Comparison of ENCODE assay signal across 10 mouse cellular contexts in genomic region chr11:69606491-69606795, GRCm38 (mm10). TPM values are rescaled to one million over a fixed set of nuclear protein-coding genes. Genes with fewer than 3 reads are reported as not detected.
DNase-seq lines count a peak whose midpoint lies in the region; ATAC-seq and TF ChIP-seq lines count a peak whose summit lies in the region.
"Had no signal": no experiment of that assay in that cellular context is flagged by ENCODE, and none has a peak within 500 bp of the region (broad histone marks: within the 10 kb centered on the region; RNA-seq: fewer than 3 reads in every experiment).

No protein-coding gene starts in this region.

- no peaks in the 10 kb centered on the region for H3K9me3 ChIP-seq in heart, embryonic 14.5 days (ENCODE audit: control insufficient read depth, low read length)
- H3K9me3 ChIP-seq in hindbrain, embryonic 12.5 days (replicated peaks): no peaks in the 10 kb centered on the region
- no peaks in the 10 kb centered on the region for H3K9me3 ChIP-seq in midbrain, embryonic 11.5 days (ENCODE audit: control insufficient read depth, low read length)

- TF ChIP-seq POLR2A in bone marrow, adult 2 months (IDR thresholded peaks at IDR 0.05; ENCODE audit: borderline replicate concordance, control insufficient read depth, low read depth, low read length): no peak

- peak overlapping the region; percentile 88 for H3K4me2 ChIP-seq in heart, embryonic 14.5 days (ENCODE audit: low read length)
- peak overlapping the region; percentile 100 for H3K4me2 ChIP-seq in hindbrain, embryonic 12.5 days (replicated peaks)
- peak overlapping the region; percentile 100 for H3K4me2 ChIP-seq in midbrain, embryonic 11.5 days

- H3K27ac ChIP-seq in heart, embryonic 14.5 days (replicated peaks in 1 of 2; ENCODE audit: control insufficient read depth in 1 of 2, insufficient read depth in 1 of 2, low read depth in 2 of 2, low read length in 2 of 2): 0 out of 4 replicates have a peak overlapping the region, but pooled peaks of 1 of the 2 experiments have one; percentile 6
- H3K27ac ChIP-seq in bone marrow, adult 2 months (ENCODE audit: control insufficient read depth, insufficient read depth, low read depth, low read length, poor library complexity): peak overlapping the region; percentile 39; the same call in 1 of the 2 replicates
- 0 out of 2 replicates have a peak overlapping the region, but pooled peaks have one; percentile 23 for H3K27ac ChIP-seq in hindbrain, embryonic 12.5 days
- no peak overlapping the region for H3K27ac ChIP-seq in midbrain, embryonic 11.5 days (ENCODE audit: low read depth, low read length)

- intact Hi-C loops in heart, postnatal 10 days (cut with DNase I): loop anchor here (2.0 kb wide), 1 partner anchor 26 kb away; the partner anchor contains the start of genes Trp53 and Wrap53
- intact Hi-C loops in gastrocnemius, postnatal 36 days (cut with DNase I): no loop called here

- no peak for ATAC-seq in heart, embryonic 14.5 days (ENCODE audit: insufficient number of reproducible peaks, insufficient read depth, low FRiP score, low read depth)
- ATAC-seq in hindbrain, embryonic 12.5 days (ENCODE audit: low FRiP score): no peak
- ATAC-seq in midbrain, embryonic 11.5 days (ENCODE audit: low FRiP score): no peak
- no peak for ATAC-seq in activated CD4-positive, CD25-positive, alpha-beta regulatory T cell, adult 4 months

- H3K9ac ChIP-seq in heart, embryonic 14.5 days (ENCODE audit: low read length): peak overlapping the region; percentile 83
- H3K9ac ChIP-seq in hindbrain, embryonic 12.5 days: peak overlapping the region; percentile 15
- H3K9ac ChIP-seq in midbrain, embryonic 11.5 days (ENCODE audit: low read length): peak overlapping the region; percentile 6; the same call in 1 of the 2 replicates

- H3K4me1 ChIP-seq in heart, embryonic 14.5 days (ENCODE audit: control insufficient read depth in 2 of 2, insufficient read depth in 2 of 2, low read length in 2 of 2): peaks cover 21 to 28% of the 10 kb centered on the region in 2 experiments
- H3K4me1 ChIP-seq in bone marrow, adult 2 months (ENCODE audit: control insufficient read depth, insufficient read depth, low read length): no peaks in the 10 kb centered on the region; the same call in 1 of the 2 replicates
- peaks cover 17% of the 10 kb centered on the region; the same call in 1 of the 2 replicates for H3K4me1 ChIP-seq in hindbrain, embryonic 12.5 days
- peaks cover 10% of the 10 kb centered on the region for H3K4me1 ChIP-seq in midbrain, embryonic 11.5 days (ENCODE audit: control insufficient read depth, insufficient read depth, low read length)

- peak overlapping the region; percentile 38 to 58 for H3K4me3 ChIP-seq in heart, embryonic 14.5 days (ENCODE audit: control insufficient read depth in 1 of 2, insufficient read depth in 1 of 2, low read depth in 1 of 2, low read length in 2 of 2)
- H3K4me3 ChIP-seq in bone marrow, adult 2 months (replicated peaks; ENCODE audit: control insufficient read depth, low read depth, low read length): peak overlapping the region; percentile 21
- peak overlapping the region; percentile 63 for H3K4me3 ChIP-seq in hindbrain, embryonic 12.5 days
- H3K4me3 ChIP-seq in midbrain, embryonic 11.5 days (ENCODE audit: low read depth, low read length): peak overlapping the region; percentile 58; the same call in 1 of the 2 replicates

- WGBS in heart, embryonic 14.5 days: 62% methylated on average over 2 of the region's 2 CpGs
- WGBS in bone marrow, adult 2 months: 75% methylated on average over 2 of the region's 2 CpGs
- 61% methylated on average over 2 of the region's 2 CpGs for WGBS in hindbrain, embryonic 12.5 days
- WGBS in midbrain, embryonic 11.5 days: 49% methylated on average over 2 of the region's 2 CpGs

- no peaks in the 10 kb centered on the region for H3K27me3 ChIP-seq in heart, embryonic 14.5 days (ENCODE audit: control insufficient read depth, insufficient read depth, low read length)
- H3K27me3 ChIP-seq in hindbrain, embryonic 12.5 days: peaks cover 5% of the 10 kb centered on the region; the same call in 1 of the 2 replicates
- no peaks in the 10 kb centered on the region for H3K27me3 ChIP-seq in midbrain, embryonic 11.5 days (ENCODE audit: control insufficient read depth, insufficient read depth, low read length)

- no peaks in the 10 kb centered on the region for H3K36me3 ChIP-seq in heart, embryonic 14.5 days (ENCODE audit: control insufficient read depth, insufficient read depth, low read length)
- no peaks in the 10 kb centered on the region for H3K36me3 ChIP-seq in hindbrain, embryonic 12.5 days
- no peaks in the 10 kb centered on the region for H3K36me3 ChIP-seq in midbrain, embryonic 11.5 days (ENCODE audit: control insufficient read depth, insufficient read depth, low read length)

- no peak for TF ChIP-seq CTCF in bone marrow, adult 2 months (IDR thresholded peaks at IDR 0.05; ENCODE audit: control insufficient read depth, insufficient read depth, low read length)

- no peak for DNase-seq in heart, postnatal 10 days
- DNase-seq in midbrain, embryonic 11.5 days (ENCODE audit: low spot score, missing footprints): no peak
- no peak for DNase-seq in right cerebral cortex, postnatal 36 days (ENCODE audit: low spot score in 2 of 2)
- DNase-seq in gastrocnemius, postnatal 36 days: no peak

RNA-seq across cellular contexts. Expression of gene Atp1b2, which starts 0.7 kb away (rescaled TPM):
- polyA plus RNA-seq in heart, embryonic 14.5 days (2014; fragmentation: Nextera tagmentation; extraction: Ambion mirVana): 31.5 and 33.8 TPM in 2 replicates
- 10 to 100 TPM; 29.9 to 36.5 TPM for total RNA-seq in heart, postnatal 10 days (2021)
- polyA plus RNA-seq in bone marrow, adult 2 months (2011; ENCODE audit: insufficient read depth, insufficient read length, low replicate concordance, missing spikeins): 12.1 and 16.9 TPM in 2 replicates
- polyA plus RNA-seq in hindbrain, embryonic 12.5 days (2016; fragmentation: Nextera tagmentation; extraction: Ambion mirVana): 12.1 and 18.5 TPM in 2 replicates
- 10.4 and 12.2 TPM in 2 replicates for polyA plus RNA-seq in midbrain, embryonic 11.5 days (2014; fragmentation: Nextera tagmentation; extraction: Ambion mirVana)
- under 1 TPM in 1 of 2 experiments, not detected in 1; 0.46 TPM for polyA plus RNA-seq in activated CD4-positive, CD25-positive, alpha-beta regulatory T cell, adult 4 months (2017; shearing (Covaris generic))
- 100 to 1,000 TPM; 380 to 461 TPM for total RNA-seq in gastrocnemius, postnatal 36 days (2021)

RNA-seq across cellular contexts. Expression of gene Shbg, which starts 11.3 kb away (rescaled TPM):
- polyA plus RNA-seq in heart, embryonic 14.5 days (2014; fragmentation: Nextera tagmentation; extraction: Ambion mirVana): not detected in 2 replicates
- not detected for total RNA-seq in heart, postnatal 10 days (2021)
- polyA plus RNA-seq in bone marrow, adult 2 months (2011; ENCODE audit: insufficient read depth, insufficient read length, low replicate concordance, missing spikeins): not detected in 2 replicates
- not detected in 2 replicates for polyA plus RNA-seq in hindbrain, embryonic 12.5 days (2016; fragmentation: Nextera tagmentation; extraction: Ambion mirVana)
- polyA plus RNA-seq in midbrain, embryonic 11.5 days (2014; fragmentation: Nextera tagmentation; extraction: Ambion mirVana): not detected in 2 replicates
- polyA plus RNA-seq in activated CD4-positive, CD25-positive, alpha-beta regulatory T cell, adult 4 months (2017; shearing (Covaris generic)): not detected
- not detected for total RNA-seq in gastrocnemius, postnatal 36 days (2021)
- total RNA-seq: layer of hippocampus, postnatal 25 days had no signal
- polyA plus RNA-seq: small intestine, adult 2 months had no signal

RNA-seq across cellular contexts. Expression of gene Sat2, which starts 15.4 kb away (rescaled TPM):
- polyA plus RNA-seq in heart, embryonic 14.5 days (2014; fragmentation: Nextera tagmentation; extraction: Ambion mirVana): 16.2 and 17.9 TPM in 2 replicates
- 1 to 10 TPM; 4.3 to 4.7 TPM for total RNA-seq in heart, postnatal 10 days (2021)
- polyA plus RNA-seq in bone marrow, adult 2 months (2011; ENCODE audit: insufficient read depth, insufficient read length, low replicate concordance, missing spikeins): 1.4 and 2.4 TPM in 2 replicates
- 24.4 and 26.6 TPM in 2 replicates for polyA plus RNA-seq in hindbrain, embryonic 12.5 days (2016; fragmentation: Nextera tagmentation; extraction: Ambion mirVana)
- polyA plus RNA-seq in midbrain, embryonic 11.5 days (2014; fragmentation: Nextera tagmentation; extraction: Ambion mirVana): 13.1 and 16.8 TPM in 2 replicates
- not detected for polyA plus RNA-seq in activated CD4-positive, CD25-positive, alpha-beta regulatory T cell, adult 4 months (2017; shearing (Covaris generic))
- total RNA-seq in gastrocnemius, postnatal 36 days (2021): 1 to 10 TPM; 3.0 to 3.2 TPM

RNA-seq across cellular contexts. Expression of gene Trp53, which starts 26.3 kb away (rescaled TPM):
- polyA plus RNA-seq in heart, embryonic 14.5 days (2014; fragmentation: Nextera tagmentation; extraction: Ambion mirVana): 71.2 and 71.9 TPM in 2 replicates
- total RNA-seq in heart, postnatal 10 days (2021): 10 to 100 TPM; 32.5 to 45.2 TPM
- polyA plus RNA-seq in bone marrow, adult 2 months (2011; ENCODE audit: insufficient read depth, insufficient read length, low replicate concordance, missing spikeins): 34.5 and 71.7 TPM in 2 replicates
- polyA plus RNA-seq in hindbrain, embryonic 12.5 days (2016; fragmentation: Nextera tagmentation; extraction: Ambion mirVana): 105 and 109 TPM in 2 replicates
- 144 and 147 TPM in 2 replicates for polyA plus RNA-seq in midbrain, embryonic 11.5 days (2014; fragmentation: Nextera tagmentation; extraction: Ambion mirVana)
- 100 to 1,000 TPM; 231 to 302 TPM for polyA plus RNA-seq in activated CD4-positive, CD25-positive, alpha-beta regulatory T cell, adult 4 months (2017; shearing (Covaris generic))
- total RNA-seq in gastrocnemius, postnatal 36 days (2021): 10 to 100 TPM; 10.7 to 15.8 TPM

RNA-seq across cellular contexts. Expression of gene Fxr2, which starts 26.3 kb away (rescaled TPM):
- 24.2 and 25.8 TPM in 2 replicates for polyA plus RNA-seq in heart, embryonic 14.5 days (2014; fragmentation: Nextera tagmentation; extraction: Ambion mirVana)
- total RNA-seq in heart, postnatal 10 days (2021): 10 to 100 TPM; 72.1 to 78.7 TPM
- polyA plus RNA-seq in bone marrow, adult 2 months (2011; ENCODE audit: insufficient read depth, insufficient read length, low replicate concordance, missing spikeins): 32.3 and 66.3 TPM in 2 replicates
- 62.7 and 62.8 TPM in 2 replicates for polyA plus RNA-seq in hindbrain, embryonic 12.5 days (2016; fragmentation: Nextera tagmentation; extraction: Ambion mirVana)
- polyA plus RNA-seq in midbrain, embryonic 11.5 days (2014; fragmentation: Nextera tagmentation; extraction: Ambion mirVana): 25.6 and 29.0 TPM in 2 replicates
- 1 to 10 TPM; 6.5 to 7.1 TPM for polyA plus RNA-seq in activated CD4-positive, CD25-positive, alpha-beta regulatory T cell, adult 4 months (2017; shearing (Covaris generic))
- 10 to 100 TPM; 77.7 to 91.9 TPM for total RNA-seq in gastrocnemius, postnatal 36 days (2021)

Comparison
In these comparisons a context has a peak if more than half of its experiments do, and no peak if none do; other contexts are left out.
1. H3K9ac ChIP-seq: peak in every context shown above with its lines; median percentile 83 in heart, embryonic 14.5 days; 15 in hindbrain, embryonic 12.5 days; 6 in midbrain, embryonic 11.5 days.